Mouse (Mus musculus) neural tube, embryonic 12.5 days (tissue): ENCODE measurements around the gene Slc25a4. TPM values are rescaled to one million over a fixed set of nuclear protein-coding genes. Genes with fewer than 3 reads are reported as not detected.
A peak's percentile ranks its signal among the peaks of the same experiment; 100 is the strongest.
"Not testable (repeated sequence)": the region's sequence is repeated elsewhere in the genome, so short reads cannot be mapped to it uniquely, and the experiment has no call there.

ENCODE experiments used
- ATAC-seq: fragments of 200-750 bp; cut with Nextera tagmentation; 2 replicates; pipeline ENCODE4 v1.8.0; 2017; ENCODE audit warnings: low read depth, mild to moderate bottlenecking, moderate TSS enrichment, moderate library complexity; ENCODE audit not compliant: low FRiP score
- H3K27ac ChIP-seq: fragments of 300-500 bp; sonication (generic); 2 replicates; pipeline ENCODE4 v1.5.1; 2016
- H3K27me3 ChIP-seq: fragments of 300-500 bp; sonication (generic); replicated peaks from 2 replicates; pipeline ENCODE4 v1.6.1; 2016; ENCODE audit warnings: mild to moderate bottlenecking
- H3K36me3 ChIP-seq: fragments of 300-500 bp; sonication (generic); 2 replicates; pipeline ENCODE4 v1.6.1; 2016; ENCODE audit warnings: mild to moderate bottlenecking
- H3K4me1 ChIP-seq: fragments of 300-500 bp; sonication (generic); 2 replicates; pipeline ENCODE4 v1.6.1; 2016
- H3K4me2 ChIP-seq: fragments of 300-500 bp; sonication (generic); replicated peaks from 2 replicates; pipeline ENCODE4 v1.6.1; 2016; ENCODE audit warnings: mild to moderate bottlenecking
- H3K4me3 ChIP-seq: fragments of 300-500 bp; sonication (generic); 2 replicates; pipeline ENCODE4 v1.5.1; 2016
- H3K9ac ChIP-seq: fragments of 300-500 bp; sonication (generic); 2 replicates; pipeline ENCODE4 v1.6.1; 2016; ENCODE audit warnings: mild to moderate bottlenecking
- H3K9me3 ChIP-seq: fragments of 300-500 bp; sonication (generic); 2 replicates; pipeline ENCODE4 v1.6.1; 2016; ENCODE audit warnings: mild to moderate bottlenecking
- WGBS: fragments of 180-500 bp; shearing (Covaris S2); methylation state at CpG from one replicate; pipeline ENCODE4 v1.1.7; 2016; 5-methylcytosine and 5-hydroxymethylcytosine counted together
- polyA plus RNA-seq: library from polyadenylated mRNA; unstranded; fragments of >200 nt; fragmentation: Nextera tagmentation; extraction: Ambion mirVana; gene quantifications from 2 replicates; pipeline ENCODE4 v1.2.1, GENCODE M21; 2016

Slc25a4 gene
- polyA plus RNA-seq: 612 and 635 TPM in 2 replicates

DNA sequence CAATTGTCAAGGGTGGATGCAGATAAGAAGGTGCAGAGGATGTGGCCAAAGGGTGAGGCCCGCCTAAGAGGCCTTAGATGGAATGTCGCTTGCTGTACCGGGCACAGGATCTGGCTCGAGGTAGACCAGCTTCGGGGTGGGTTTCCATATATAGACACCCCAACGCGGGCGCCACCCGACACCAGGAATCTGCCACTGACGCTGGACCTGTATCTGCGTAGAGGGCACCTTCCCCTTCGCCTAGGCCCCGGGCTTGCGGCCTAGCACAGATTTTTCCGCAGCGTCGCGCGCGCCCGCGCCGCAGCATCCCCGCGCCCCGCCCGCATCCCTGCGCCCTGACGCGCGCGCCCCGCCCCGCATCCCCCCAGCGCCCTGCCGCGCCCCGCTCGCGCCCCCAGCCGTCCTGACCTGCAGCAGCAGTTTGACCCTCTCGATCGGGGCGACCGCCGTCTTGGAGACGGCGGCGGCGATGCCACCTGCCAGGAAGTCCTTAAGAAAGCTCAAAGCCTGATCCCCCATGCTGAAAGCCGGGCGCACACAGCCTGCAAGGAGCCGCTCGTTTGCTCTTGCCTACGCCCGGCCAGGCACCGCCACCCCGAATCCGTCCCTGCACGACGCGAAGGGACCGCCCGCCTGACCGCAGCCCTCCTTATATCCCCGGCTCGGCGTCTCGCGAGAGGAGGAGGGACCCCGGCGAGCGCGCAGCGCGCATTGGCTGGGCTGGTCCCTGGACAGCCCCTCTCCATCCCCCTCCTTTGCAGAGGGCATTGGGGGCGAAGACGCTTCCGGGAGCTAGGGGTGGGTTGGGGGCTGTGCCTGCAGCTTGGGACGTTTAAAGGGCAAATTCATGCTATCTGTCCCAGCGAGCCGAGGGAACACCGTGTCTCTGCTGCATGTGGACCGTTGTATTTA is at the start of gene Slc25a4:
Gene Slc25a4, minus strand, starts transcription at position 881 of the 912 bp plus-strand sequence.
- peak within 1 kb of the TSS; percentile 94 for H3K27ac ChIP-seq
- H3K27me3 ChIP-seq: no peaks in the 10 kb centered on the region
- ATAC-seq: peak; percentile 99
- H3K4me1 ChIP-seq: peaks cover 24% of the 10 kb centered on the region
- H3K36me3 ChIP-seq: peaks cover 35% of the 10 kb centered on the region
- peak within 1 kb of the TSS; percentile 76 for H3K4me3 ChIP-seq
- WGBS: under 1% methylated on average over 84 of the region's 84 CpGs
- H3K4me2 ChIP-seq: peak within 1 kb of the TSS; percentile 78
- peak within 1 kb of the TSS; percentile 91 for H3K9ac ChIP-seq
- H3K9me3 ChIP-seq: no peaks in the 10 kb centered on the region

DNA sequence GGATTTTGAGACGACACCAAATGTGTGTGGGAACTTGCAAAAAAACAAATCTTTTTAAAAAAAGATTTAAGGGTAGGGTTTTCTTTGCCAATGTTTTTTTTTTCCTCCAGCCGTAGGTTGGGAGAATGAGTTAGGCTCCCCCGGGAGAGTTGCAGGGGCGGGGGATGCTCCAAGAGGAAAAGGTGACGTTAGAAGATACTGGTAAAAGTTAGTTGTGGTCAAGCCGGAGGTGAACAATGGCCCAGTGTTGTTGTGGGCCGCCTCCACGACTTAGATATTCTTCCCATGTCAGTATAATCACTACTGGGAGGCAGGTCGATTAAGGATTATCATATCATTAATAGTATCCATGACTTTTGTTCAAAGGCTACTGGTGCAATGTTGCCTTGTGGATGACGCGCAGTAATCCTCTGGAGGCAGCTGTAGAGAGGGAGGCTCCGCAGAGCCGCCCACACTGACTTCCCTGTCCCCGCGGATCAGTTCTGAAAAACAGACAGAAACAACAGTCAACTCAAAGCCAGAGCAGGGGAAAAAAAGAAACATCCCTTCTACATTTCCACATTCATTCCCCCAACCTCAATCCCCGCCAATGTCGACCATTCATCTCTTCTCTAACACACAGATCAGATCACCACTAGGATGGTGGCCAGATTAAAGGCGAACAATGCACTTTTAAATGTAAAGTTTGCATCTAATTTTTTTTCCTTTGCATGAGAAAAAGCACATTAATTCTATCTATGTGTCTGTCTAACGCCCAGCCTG is 47.0 kb upstream of the Slc25a4 start:
- H3K9me3 ChIP-seq: no peaks in the 10 kb centered on the region
- H3K4me3 ChIP-seq: no peak overlapping the region
- H3K27me3 ChIP-seq: no peaks in the 10 kb centered on the region
- H3K4me2 ChIP-seq: no peak overlapping the region
- WGBS: 56% methylated on average over 19 of the region's 19 CpGs
- no peaks in the 10 kb centered on the region for H3K4me1 ChIP-seq
- no peaks in the 10 kb centered on the region for H3K36me3 ChIP-seq
- H3K27ac ChIP-seq: no peak overlapping the region
- no peak for ATAC-seq
- no peak overlapping the region for H3K9ac ChIP-seq

DNA sequence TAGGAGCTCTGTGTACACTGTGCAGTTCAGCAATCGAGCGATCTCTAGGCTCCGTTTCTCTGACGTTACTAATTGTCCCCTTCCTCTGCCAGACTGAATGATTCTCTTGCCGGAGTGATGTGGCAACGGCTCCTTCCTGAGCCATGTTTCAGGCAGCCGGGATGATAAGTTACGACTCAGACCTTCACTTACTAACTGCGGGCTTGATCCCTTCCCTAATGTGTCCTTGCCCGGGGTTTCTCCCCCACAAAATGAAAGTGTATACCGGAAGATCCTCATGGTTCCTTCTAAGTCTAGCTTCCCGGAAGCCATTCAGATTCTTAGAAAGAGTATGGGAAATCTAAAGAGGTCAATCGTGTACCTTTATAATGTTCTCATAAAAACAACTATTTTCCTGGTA is 41.4 kb upstream of the Slc25a4 start:
- Histone ChIP-seq H3K27me3 (no peaks in the 10 kb centered on the region), H3K4me3 (no peak overlapping the region), H3K4me2 (0 out of 2 replicates have a peak overlapping the region, but pooled peaks have one; percentile 20), H3K4me1 (peaks cover 3% of the 10 kb centered on the region; the same call in 1 of the 2 replicates), H3K27ac (no peak overlapping the region), H3K9me3 (no peaks in the 10 kb centered on the region), H3K36me3 (no peaks in the 10 kb centered on the region), H3K9ac (no peak overlapping the region)
- ATAC-seq: no peak
- WGBS: 75% methylated on average over 13 of the region's 13 CpGs

DNA sequence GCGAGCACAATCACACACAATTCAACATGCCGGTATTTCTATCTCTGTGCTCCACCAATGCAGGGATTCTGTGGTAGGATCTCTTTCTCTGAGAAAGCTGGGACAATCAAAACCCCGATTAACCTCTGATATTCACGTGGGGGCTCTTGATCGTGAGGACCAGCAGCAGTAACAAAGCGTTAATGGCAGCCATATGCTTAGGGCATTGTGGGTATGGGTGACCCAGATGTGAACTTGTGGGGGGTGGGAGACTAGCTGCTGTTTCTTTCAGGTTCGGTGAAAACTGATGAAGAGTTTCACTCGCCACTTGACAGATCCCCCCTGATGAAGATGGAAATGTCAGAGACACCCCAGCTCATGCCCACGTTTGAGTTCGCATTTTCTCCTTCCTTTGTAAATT is 40.5 kb upstream of the Slc25a4 start:
- no peak overlapping the region for H3K27ac ChIP-seq
- no peaks in the 10 kb centered on the region for H3K9me3 ChIP-seq
- no peak overlapping the region for H3K4me3 ChIP-seq
- no peak for ATAC-seq
- peak overlapping the region; percentile 34 for H3K4me2 ChIP-seq
- no peak overlapping the region for H3K9ac ChIP-seq
- 38% methylated on average over 10 of the region's 10 CpGs for WGBS
- H3K36me3 ChIP-seq: no peaks in the 10 kb centered on the region
- no peaks in the 10 kb centered on the region for H3K27me3 ChIP-seq
- H3K4me1 ChIP-seq: peaks cover 3% of the 10 kb centered on the region; the same call in 1 of the 2 replicates

GRCm38 (mm10) chr8:46246346-46246745 is 35.3 kb upstream of the Slc25a4 start:
- Histone ChIP-seq H3K4me2 (0 out of 2 replicates have a peak overlapping the region, but pooled peaks have one; percentile 5), H3K36me3 (no peaks in the 10 kb centered on the region), H3K27ac (no peak overlapping the region), H3K9ac (no peak overlapping the region), H3K27me3 (no peaks in the 10 kb centered on the region), H3K9me3 (no peaks in the 10 kb centered on the region), H3K4me3 (no peak overlapping the region), H3K4me1 (peaks cover under 1% of the 10 kb centered on the region; the same call in 1 of the 2 replicates)
- no peak for ATAC-seq
- 31% methylated on average over 11 of the region's 11 CpGs for WGBS

GRCm38 (mm10) chr8:46242946-46243345 is 31.9 kb upstream of the Slc25a4 start:
- Histone ChIP-seq H3K4me3 (no peak overlapping the region), H3K9me3 (no peaks in the 10 kb centered on the region), H3K9ac (no peak overlapping the region), H3K4me2 (no peak overlapping the region), H3K27me3 (no peaks in the 10 kb centered on the region), H3K36me3 (no peaks in the 10 kb centered on the region), H3K27ac (no peak overlapping the region), H3K4me1 (no peaks in the 10 kb centered on the region; the same call in 1 of the 2 replicates)
- ATAC-seq: no peak
- 55% methylated on average over 7 of the region's 7 CpGs for WGBS

- no peaks in the 10 kb centered on the region; the same call in 1 of the 2 replicates for H3K4me1 ChIP-seq
- no peak overlapping the region for H3K4me3 ChIP-seq
- no peak overlapping the region for H3K4me2 ChIP-seq
- no peak overlapping the region for H3K27ac ChIP-seq
- no peaks in the 10 kb centered on the region for H3K27me3 ChIP-seq
- no peaks in the 10 kb centered on the region for H3K36me3 ChIP-seq
- WGBS: 36% methylated on average over 13 of the region's 13 CpGs
- no peak overlapping the region for H3K9ac ChIP-seq
- H3K9me3 ChIP-seq: no peaks in the 10 kb centered on the region
- peak; percentile 56; the same call in 1 of the 2 replicates for ATAC-seq
Observed at GRCm38 (mm10) chr8:46241568-46242374, 30.7 kb upstream of the Slc25a4 start.

GRCm38 (mm10) chr8:46236441-46237223 is 25.5 kb upstream of the Slc25a4 start:
- no peaks in the 10 kb centered on the region for H3K9me3 ChIP-seq
- 72% methylated on average over 7 of the region's 7 CpGs for WGBS
- no peak overlapping the region for H3K9ac ChIP-seq
- ATAC-seq: no peak
- H3K27ac ChIP-seq: no peak overlapping the region
- H3K4me3 ChIP-seq: no peak overlapping the region
- no peaks in the 10 kb centered on the region for H3K4me1 ChIP-seq
- H3K4me2 ChIP-seq: no peak overlapping the region
- no peaks in the 10 kb centered on the region for H3K27me3 ChIP-seq
- no peaks in the 10 kb centered on the region for H3K36me3 ChIP-seq

GRCm38 (mm10) chr8:46234736-46235135 is 23.7 kb upstream of the Slc25a4 start:
- Histone ChIP-seq H3K36me3 (no peaks in the 10 kb centered on the region), H3K4me3 (no peak overlapping the region), H3K4me1 (no peaks in the 10 kb centered on the region), H3K9ac (no peak overlapping the region), H3K27ac (no peak overlapping the region), H3K27me3 (no peaks in the 10 kb centered on the region), H3K9me3 (no peaks in the 10 kb centered on the region), H3K4me2 (no peak overlapping the region)
- no peak for ATAC-seq
- 88% methylated on average over 4 of the region's 4 CpGs for WGBS

DNA sequence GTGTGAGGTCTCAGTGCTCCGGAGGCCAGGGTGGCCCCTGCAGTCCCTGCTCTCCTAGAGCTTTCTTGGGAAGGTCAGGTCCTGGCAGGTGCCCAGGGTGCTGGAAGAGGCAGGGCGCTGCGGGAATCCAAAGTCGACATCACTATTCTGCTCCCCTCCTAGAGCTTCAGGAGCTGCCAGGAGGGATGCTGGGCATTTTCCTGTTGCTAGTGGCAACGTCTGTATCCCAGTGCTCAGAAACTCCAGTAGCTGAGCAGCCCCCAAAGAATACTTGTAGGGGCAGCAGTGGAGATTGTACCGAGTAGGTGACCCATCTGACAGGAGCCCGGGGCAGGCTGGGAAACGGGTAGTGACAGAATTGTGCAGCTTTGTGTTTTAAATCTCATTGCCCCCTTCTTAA is 21.7 kb upstream of the Slc25a4 start:
- ATAC-seq: no peak
- no peak overlapping the region for H3K4me2 ChIP-seq
- H3K4me3 ChIP-seq: no peak overlapping the region
- no peak overlapping the region for H3K27ac ChIP-seq
- H3K9ac ChIP-seq: no peak overlapping the region
- H3K9me3 ChIP-seq: no peaks in the 10 kb centered on the region
- 61% methylated on average over 8 of the region's 8 CpGs for WGBS
- H3K4me1 ChIP-seq: no peaks in the 10 kb centered on the region
- no peaks in the 10 kb centered on the region for H3K36me3 ChIP-seq
- H3K27me3 ChIP-seq: no peaks in the 10 kb centered on the region

- H3K9ac ChIP-seq, H3K4me1 ChIP-seq, H3K27ac ChIP-seq, H3K4me3 ChIP-seq, ATAC-seq, H3K9me3 ChIP-seq, H3K27me3 ChIP-seq, H3K4me2 ChIP-seq, H3K36me3 ChIP-seq: not testable (repeated sequence)
- 83% methylated on average over 7 of the region's 7 CpGs for WGBS
Observed at GRCm38 (mm10) chr8:46231968-46232367, 20.9 kb upstream of the Slc25a4 start.
